Mouse (Mus musculus) hindbrain, postnatal 0 days (tissue): ENCODE results near the gene Galns. TPM values are rescaled to one million over a fixed set of nuclear protein-coding genes. Genes with fewer than 3 reads are reported as not detected.
"Not testable (repeated sequence)": the region's sequence is repeated elsewhere in the genome, so short reads cannot be mapped to it uniquely, and the experiment has no call there.

Experiments
- ATAC-seq: fragments of 200-750 bp; cut with Nextera tagmentation; 2 replicates; pipeline ENCODE4 v1.8.0; 2017; ENCODE audit warnings: mild to moderate bottlenecking, moderate TSS enrichment, moderate library complexity
- DNase-seq: peaks from one replicate; pipeline ENCODE4 v3.0.0-alpha.2; 2015; ENCODE audit warnings: low spot score
- H3K27ac ChIP-seq: fragments of 300-500 bp; sonication (generic); 2 replicates; pipeline ENCODE4 v1.5.1; 2014; ENCODE audit warnings: mild to moderate bottlenecking
- H3K27me3 ChIP-seq: fragments of 300-500 bp; sonication (generic); 2 replicates; pipeline ENCODE4 v1.6.1; 2014; ENCODE audit warnings: low read length, mixed read lengths; ENCODE audit not compliant: insufficient read depth
- H3K36me3 ChIP-seq: fragments of 300-500 bp; sonication (generic); 2 replicates; pipeline ENCODE4 v1.6.1; 2014; ENCODE audit warnings: low read length, mixed read lengths; ENCODE audit not compliant: insufficient read depth
- H3K4me1 ChIP-seq: fragments of 300-500 bp; sonication (generic); 2 replicates; pipeline ENCODE4 v1.6.1; 2014; ENCODE audit warnings: antibody characterized with exemption, low read length, mixed read lengths; ENCODE audit not compliant: insufficient read depth
- H3K4me2 ChIP-seq: fragments of 300-500 bp; sonication (generic); 2 replicates; pipeline ENCODE4 v1.6.1; 2014; ENCODE audit warnings: low read depth, mild to moderate bottlenecking, low read length, moderate library complexity, mixed read lengths
- H3K4me3 ChIP-seq: fragments of 300-500 bp; sonication (generic); 2 replicates; pipeline ENCODE4 v1.5.1; 2014; ENCODE audit warnings: low read length
- H3K9ac ChIP-seq: fragments of 300-500 bp; sonication (generic); replicated peaks from 2 replicates; pipeline ENCODE4 v1.6.1; 2014; ENCODE audit warnings: mild to moderate bottlenecking, low read length, moderate library complexity, mixed read lengths
- H3K9me3 ChIP-seq: fragments of 300-500 bp; sonication (generic); 2 replicates; pipeline ENCODE4 v1.6.1; 2016; ENCODE audit warnings: low read length, mixed read lengths
- CTCF ChIP-seq: IDR thresholded peaks from 2 replicates; pipeline ENCODE4 v1.5.1; 2016; ENCODE audit warnings: antibody characterized with exemption, control low read depth, low read depth
- WGBS: fragments of 180-500 bp; shearing (Covaris S2); extraction: QIAGEN DNeasy Blood & Tissue Kit; methylation state at CpG from one replicate; pipeline ENCODE4 v1.1.7; 2014; 5-methylcytosine and 5-hydroxymethylcytosine counted together
- polyA plus RNA-seq: library from polyadenylated mRNA; unstranded; fragments of >200 nt; fragmentation: Nextera tagmentation; extraction: Ambion mirVana; gene quantifications from 2 replicates; pipeline ENCODE4 v1.2.1, GENCODE M21; 2015
- total RNA-seq: library from RNA; depleted of rRNA; stranded (reverse); fragments of >200 nt; gene quantifications from 2 replicates; pipeline ENCODE4 v1.2.3, GENCODE M21; 2014

The Galns gene
- total and polyA plus RNA-seq, 2 experiments from 2014 or later, result 9.1 to 12.0 TPM

DNA sequence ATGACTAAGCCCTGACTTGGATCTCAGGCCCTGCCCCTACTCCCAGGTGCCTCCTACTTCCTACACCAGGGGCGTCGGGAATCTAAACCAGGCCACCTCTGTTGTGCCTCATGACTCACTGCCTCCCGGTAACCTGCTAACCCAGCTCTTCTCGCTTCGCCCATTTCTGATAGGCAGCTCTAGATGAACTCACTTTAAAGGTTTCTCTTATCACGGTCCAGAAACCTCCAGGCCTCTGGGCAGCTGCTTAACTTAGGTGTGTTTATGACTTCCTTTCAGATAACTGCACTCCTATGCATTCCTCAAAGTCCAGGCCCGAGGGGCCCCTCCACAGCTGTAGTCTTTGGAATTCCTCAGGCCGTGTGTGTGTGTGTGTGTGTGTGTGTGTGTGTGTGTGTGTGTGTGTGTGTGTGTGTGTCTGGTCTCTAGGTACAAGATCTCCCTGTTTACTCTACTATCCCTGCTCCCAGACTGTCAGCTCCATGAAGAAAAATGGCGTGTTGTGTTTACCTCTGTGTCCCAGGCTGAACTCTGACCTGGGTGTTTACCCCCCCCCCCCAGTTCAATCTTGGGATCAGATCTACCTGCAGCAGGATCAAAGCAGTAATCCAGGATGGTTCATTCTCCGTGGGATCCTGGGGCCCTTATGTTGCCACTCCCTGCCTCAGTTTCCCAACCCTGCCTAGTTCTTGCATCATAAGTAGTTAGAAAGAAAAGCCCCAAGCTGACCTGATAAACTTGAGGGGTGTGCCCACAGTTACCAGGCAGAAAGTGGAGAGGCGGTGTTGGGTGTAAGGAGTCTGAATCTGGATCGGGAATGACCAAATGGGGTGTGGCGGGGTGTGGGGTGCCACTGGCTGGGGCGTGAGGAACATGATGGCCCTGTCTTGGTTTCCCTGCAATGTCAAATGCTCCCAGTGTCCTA is 24.9 kb upstream of the Galns start:
- 80% methylated on average over 14 of the region's 14 CpGs for whole genome bisulfite sequencing
- TF ChIP-seq CTCF, result no peak

DNA sequence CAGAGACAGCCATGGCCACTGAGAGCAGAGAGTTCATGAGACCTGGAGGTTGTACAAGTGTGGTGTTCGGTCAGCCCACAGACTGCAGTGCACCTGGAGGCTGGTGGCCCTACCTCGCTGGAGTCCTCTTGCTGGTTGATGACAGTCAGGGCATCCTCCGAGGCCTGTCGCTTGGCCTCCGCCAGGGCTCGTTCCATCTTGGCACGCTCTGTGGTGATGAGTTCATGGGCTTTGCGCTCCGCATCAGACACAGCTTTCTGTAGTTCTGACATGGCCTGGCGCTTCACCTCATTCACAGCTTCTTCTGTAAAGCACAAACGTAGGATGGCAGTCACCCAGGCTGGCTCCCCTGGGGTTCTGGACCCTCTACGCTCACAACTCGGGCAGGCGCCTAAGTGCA is 21.9 kb upstream of the Galns start:
- ATAC-seq (no peak), DNase-seq (no peak)
- Histone ChIP-seq H3K36me3 (peaks cover 34% of the 10 kb centered on the region; the same call in 1 of the 2 replicates), H3K9ac (no peak overlapping the region), H3K4me1 (no peaks in the 10 kb centered on the region), H3K27me3 (no peaks in the 10 kb centered on the region), H3K27ac (no peak overlapping the region), H3K9me3 (no peaks in the 10 kb centered on the region), H3K4me2 (no peak overlapping the region), H3K4me3 (no peak overlapping the region)
- no peak for TF ChIP-seq CTCF
- WGBS, result 91% methylated on average over 14 of the region's 14 CpGs

More for the DNA sequence above, 24.9 kb upstream of the Galns start:
- Histone ChIP-seq H3K4me1 (0 out of 2 replicates have a peak, but pooled peaks cover 4% of the 10 kb centered on the region), H3K27ac (no peak overlapping the region), H3K9ac (no peak overlapping the region), H3K9me3 (no peaks in the 10 kb centered on the region), H3K27me3 (no peaks in the 10 kb centered on the region), H3K4me2 (no peak overlapping the region), H3K4me3 (no peak overlapping the region), H3K36me3 (peaks cover 34% of the 10 kb centered on the region; the same call in 1 of the 2 replicates)
- DNase-seq, result no peak
- no peak for ATAC-seq

DNA sequence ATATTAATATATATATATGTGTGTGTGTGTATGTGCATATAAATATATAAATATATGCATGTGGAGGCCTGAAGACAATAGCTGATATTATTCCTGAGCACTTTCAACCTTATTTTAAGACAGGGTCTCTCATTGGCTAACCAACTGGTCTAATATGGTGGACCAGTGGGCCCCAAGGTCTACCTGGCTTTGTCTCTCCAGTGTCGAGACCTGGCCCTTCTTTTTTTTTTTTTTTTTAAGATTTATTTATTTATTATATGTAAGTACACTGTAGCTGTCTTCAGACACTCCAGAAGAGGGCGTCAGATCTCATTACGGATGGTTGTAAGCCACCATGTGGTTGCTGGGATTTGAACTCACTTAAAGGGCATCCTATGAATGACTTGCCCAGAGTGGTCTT is 20.9 kb upstream of the Galns start:
- H3K9ac ChIP-seq, DNase-seq: not testable (repeated sequence)
- 83% methylated on average over 3 of the region's 3 CpGs for WGBS

DNA sequence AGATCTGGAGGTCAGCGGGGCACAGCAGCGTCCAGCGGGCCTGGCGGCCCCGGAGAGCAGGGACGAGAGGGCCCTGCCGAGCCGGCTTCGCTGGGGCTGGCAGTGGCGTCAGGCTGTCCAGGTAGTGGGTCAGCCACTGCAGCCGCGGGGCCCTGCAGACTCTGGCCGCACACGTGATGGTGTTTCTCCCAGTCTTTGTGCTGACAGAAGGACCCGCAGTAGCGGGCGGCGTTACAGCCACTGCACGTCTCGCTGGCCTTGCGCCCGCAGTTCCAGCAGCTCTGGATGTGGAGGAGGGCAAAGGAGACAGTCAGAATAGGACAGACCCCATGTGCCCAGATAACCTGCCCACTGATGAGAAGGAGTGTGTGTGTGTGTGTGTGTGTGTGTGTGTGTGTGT is 19.4 kb upstream of the Galns start:
- H3K36me3 ChIP-seq, result peaks cover 22% of the 10 kb centered on the region; the same call in 1 of the 2 replicates
- 59% methylated on average over 22 of the region's 22 CpGs for WGBS
- ATAC-seq, result no peak
- TF ChIP-seq CTCF, result no peak
- H3K27me3 ChIP-seq, result no peaks in the 10 kb centered on the region
- no peaks in the 10 kb centered on the region for H3K9me3 ChIP-seq
- peak; percentile 47 for DNase-seq
- no peak overlapping the region for H3K9ac ChIP-seq
- no peak overlapping the region for H3K4me2 ChIP-seq
- no peak overlapping the region for H3K4me3 ChIP-seq
- H3K27ac ChIP-seq, result peak overlapping the region; percentile 2; the same call in 1 of the 2 replicates
- no peaks in the 10 kb centered on the region for H3K4me1 ChIP-seq

More for the DNA sequence above, 20.9 kb upstream of the Galns start:
- H3K36me3 ChIP-seq, result peaks cover 29% of the 10 kb centered on the region; the same call in 1 of the 2 replicates
- ATAC-seq, H3K27me3 ChIP-seq, H3K4me2 ChIP-seq, H3K4me3 ChIP-seq, H3K9me3 ChIP-seq, H3K4me1 ChIP-seq, H3K27ac ChIP-seq: not testable (repeated sequence)

DNA sequence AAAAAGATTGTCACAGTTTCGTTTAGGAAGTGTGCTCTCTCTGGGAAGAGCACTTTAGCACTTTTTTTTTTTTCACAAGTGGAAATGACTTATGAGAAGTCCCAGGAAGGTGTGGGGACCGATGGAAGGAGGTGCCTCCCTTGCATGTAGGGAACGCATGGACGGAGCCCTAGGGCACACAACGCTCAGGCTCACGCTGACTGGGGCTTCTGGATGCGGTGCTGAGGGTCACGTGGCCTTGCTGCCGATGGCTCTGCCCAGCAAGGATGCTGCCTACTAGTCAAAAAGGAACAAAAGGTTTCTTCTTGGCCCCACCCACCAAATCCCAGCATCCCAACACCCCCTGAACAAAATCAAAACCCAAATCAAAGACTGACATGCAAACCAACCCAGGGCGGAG is 18.1 kb upstream of the Galns start:
- 28% methylated on average over 10 of the region's 10 CpGs for WGBS

DNA sequence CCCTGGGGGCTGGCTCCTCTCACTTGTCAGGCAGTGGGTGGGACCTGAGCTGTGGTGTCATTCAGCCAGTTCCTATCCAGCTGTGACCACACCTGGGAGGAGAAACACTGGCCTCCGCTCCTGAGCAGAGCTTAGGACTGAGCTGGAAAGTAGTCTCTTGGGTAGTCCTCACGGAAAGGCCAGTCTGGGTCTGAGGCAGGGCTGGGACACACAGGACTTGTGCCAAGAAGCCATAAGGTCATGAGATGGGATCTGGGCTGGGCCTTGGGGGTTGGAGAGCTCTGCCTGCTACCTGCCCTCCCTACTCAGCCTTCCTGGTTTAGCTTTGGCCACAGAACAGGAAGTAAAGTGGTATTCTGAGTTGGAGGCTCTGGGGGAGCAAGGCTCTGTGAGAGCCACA is 15.6 kb upstream of the Galns start:
- no peak overlapping the region for H3K27ac ChIP-seq
- H3K4me2 ChIP-seq, result no peak overlapping the region
- no peak for DNase-seq
- H3K4me3 ChIP-seq, result no peak overlapping the region
- TF ChIP-seq CTCF, result no peak
- H3K4me1 ChIP-seq, result no peaks in the 10 kb centered on the region
- 55% methylated on average over 2 of the region's 2 CpGs for WGBS
- no peak overlapping the region for H3K9ac ChIP-seq
- peak; percentile 11; the same call in 1 of the 2 replicates for ATAC-seq
- no peaks in the 10 kb centered on the region for H3K27me3 ChIP-seq
- H3K9me3 ChIP-seq, result no peaks in the 10 kb centered on the region
- no peaks in the 10 kb centered on the region for H3K36me3 ChIP-seq

More for the DNA sequence above, 18.1 kb upstream of the Galns start:
- no peaks in the 10 kb centered on the region for H3K4me1 ChIP-seq
- H3K9me3 ChIP-seq, result no peaks in the 10 kb centered on the region
- H3K9ac ChIP-seq, result no peak overlapping the region
- H3K27me3 ChIP-seq, result no peaks in the 10 kb centered on the region
- no peak overlapping the region for H3K4me3 ChIP-seq
- no peak overlapping the region for H3K4me2 ChIP-seq
- no peak overlapping the region for H3K27ac ChIP-seq
- DNase-seq (no peak), ATAC-seq (no peak)
- H3K36me3 ChIP-seq, result peaks cover 14% of the 10 kb centered on the region; the same call in 1 of the 2 replicates
- TF ChIP-seq CTCF, result no peak

DNA sequence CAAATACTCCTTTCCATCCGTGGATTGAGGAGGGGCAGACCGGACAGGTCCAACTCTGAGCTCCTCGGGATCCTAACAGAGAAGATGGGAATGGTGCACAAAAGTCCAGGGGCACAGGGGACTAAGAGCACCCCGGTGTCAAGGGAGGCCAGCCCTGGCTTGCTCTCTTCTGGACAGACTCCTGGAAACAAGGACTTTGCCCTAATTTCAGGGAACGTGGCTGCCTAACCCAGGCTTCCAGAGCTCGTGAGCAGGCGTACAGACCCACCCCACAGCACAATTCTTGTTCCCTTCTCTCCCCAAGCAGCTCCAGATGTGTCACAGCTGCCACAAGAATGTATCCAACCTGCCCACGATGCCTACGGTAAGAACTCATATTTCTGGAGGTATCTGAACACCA is 14.5 kb upstream of the Galns start:
- 82% methylated on average over 9 of the region's 9 CpGs for WGBS

More for the DNA sequence above, 14.5 kb upstream of the Galns start:
- H3K4me3 ChIP-seq, result no peak overlapping the region
- H3K4me2 ChIP-seq, result no peak overlapping the region
- no peaks in the 10 kb centered on the region for H3K9me3 ChIP-seq
- no peak for TF ChIP-seq CTCF
- no peaks in the 10 kb centered on the region for H3K36me3 ChIP-seq
- no peaks in the 10 kb centered on the region for H3K4me1 ChIP-seq
- no peak for DNase-seq
- ATAC-seq, result no peak
- H3K9ac ChIP-seq, result no peak overlapping the region
- no peaks in the 10 kb centered on the region for H3K27me3 ChIP-seq
- H3K27ac ChIP-seq, result no peak overlapping the region
